Mouse (Mus musculus) gastrocnemius, postnatal 25 days (tissue): ENCODE results near the gene Btbd35f15. TPM values are rescaled to one million over a fixed set of nuclear protein-coding genes. Genes with fewer than 3 reads are reported as not detected.
"Not testable (repeated sequence)": the region's sequence is repeated elsewhere in the genome, so short reads cannot be mapped to it uniquely, and the experiment has no call there.

Experiments
- DNase-seq: peaks from one replicate; pipeline ENCODE4 v3.0.0; 2022
- long read RNA-seq, 2 experiments: library from polyadenylated mRNA; stranded (forward); transcript quantifications; one replicate each; pipeline ENCODE4 v2.0.0; 2021
- total RNA-seq, 2 experiments: library from RNA; stranded (reverse); gene quantifications; 1 replicate in 1 of 2; 2 replicates in 1 of 2; pipeline ENCODE4 v1.2.3; 2021

Gene Btbd35f15
- total RNA-seq = not detected
- long read RNA-seq, experiment 1 = 0 reads
- long read RNA-seq, experiment 2 = 0 reads

GRCm38 (mm10) chrX:33577214-33577613 is at the start of gene Btbd35f15:
TSS of gene Btbd35f15 (minus strand) at chrX:33577314.
- not testable (repeated sequence) for DNase-seq

Other genes starting within 250 kb of the Btbd35f15 start
- gene Btbd35f13, start 79.9 kb upstream of the Btbd35f15 start, total RNA-seq = not detected
- not detected for gene Btbd35f14, start 125.0 kb upstream of the Btbd35f15 start, total RNA-seq